ENCODE assay signal across 9 mouse cellular contexts in the genomic region with DNA sequence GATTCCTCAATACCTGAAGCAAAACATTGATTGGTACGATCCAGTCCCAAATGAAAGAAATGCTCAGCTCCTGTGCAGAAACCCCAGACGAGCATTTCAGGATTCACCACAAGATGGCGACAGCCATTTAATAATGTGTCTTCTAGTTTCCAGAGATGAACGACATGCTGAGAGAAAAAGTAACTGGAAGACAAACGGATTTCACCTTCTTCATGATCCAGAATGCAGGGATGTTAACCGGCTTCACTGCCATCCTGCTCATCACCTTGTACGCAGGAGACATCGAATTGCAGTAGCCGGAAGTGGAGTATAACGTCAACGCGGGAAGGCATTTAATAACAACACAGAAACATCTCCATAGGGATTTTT.
DNase-seq lines count a peak whose midpoint lies in the region; ATAC-seq and TF ChIP-seq lines count a peak whose summit lies in the region.
"Had no signal": no experiment of that assay in that cellular context is flagged by ENCODE, and none has a peak within 500 bp of the region (broad histone marks: within the 10 kb centered on the region; RNA-seq: fewer than 3 reads in every experiment).

No protein-coding gene starts in this region.

- in situ Hi-C loops in Patski (cut with MboI; ENCODE audit: low pct_unique_long_range_greater_than_20kb): loop anchor here (5.0 to 10.0 kb wide), 5 partner anchors 786 to 1871 kb away; a partner anchor contains a TSS

- CTCF ChIA-PET in Patski (lab: Charles Lee): interaction anchor here (0.9 to 1.2 kb wide), 6 partner anchors 8 to 1534 kb away, joined by 3 read pairs; no protein-coding TSS in a partner anchor

- WGBS in kidney, postnatal 0 days: 35% methylated on average over 12 of the region's 12 CpGs
- 49% methylated on average over 12 of the region's 12 CpGs for WGBS in liver, embryonic 14.5 days (ENCODE audit: insufficient replicate concordance)
- WGBS in olfactory bulb, adult 2 months: 27% methylated on average over 12 of the region's 12 CpGs

- H3K27me3 ChIP-seq in Patski: no peaks in the 10 kb centered on the region
- no peaks in the 10 kb centered on the region for H3K27me3 ChIP-seq in kidney, postnatal 0 days (ENCODE audit: insufficient read depth, low read length)
- no peaks in the 10 kb centered on the region for H3K27me3 ChIP-seq in liver, embryonic 14.5 days (ENCODE audit: control insufficient read depth, insufficient read depth, low read length)

- no peak for TF ChIP-seq POLR2A in olfactory bulb, adult 2 months (IDR thresholded peaks at IDR 0.05; ENCODE audit: insufficient read depth, low read depth, low read length)

- no peak for TF ChIP-seq EP300 in liver, embryonic 14.5 days (IDR thresholded peaks at IDR 0.05; ENCODE audit: low read depth)

- H3K4me2 ChIP-seq in kidney, postnatal 0 days (ENCODE audit: low read length): no peak overlapping the region; the same call in 1 of the 2 replicates
- no peak overlapping the region for H3K4me2 ChIP-seq in liver, embryonic 14.5 days (ENCODE audit: low read depth)

- no peaks in the 10 kb centered on the region for H3K36me3 ChIP-seq in kidney, postnatal 0 days (ENCODE audit: insufficient read depth, low read length)
- H3K36me3 ChIP-seq in liver, embryonic 14.5 days (replicated peaks; ENCODE audit: control insufficient read depth, insufficient read depth, low read depth): peaks cover 29% of the 10 kb centered on the region

- POLR2A ChIA-PET in Patski (lab: Charles Lee): no interaction called here

- H3K27ac ChIP-seq in kidney, postnatal 0 days: no peak overlapping the region
- no peak overlapping the region for H3K27ac ChIP-seq in liver, embryonic 14.5 days
- no peak overlapping the region for H3K27ac ChIP-seq in olfactory bulb, adult 2 months (ENCODE audit: insufficient read depth, low read depth, low read length)

- ATAC-seq in Patski: no peak
- no peak; the same call in 1 of the 2 replicates for ATAC-seq in kidney, postnatal 0 days (replicated peaks; ENCODE audit: low FRiP score, low read depth)
- no peak for ATAC-seq in liver, embryonic 14.5 days (ENCODE audit: insufficient read depth)

- H3K4me3 ChIP-seq in kidney, postnatal 0 days (replicated peaks; ENCODE audit: low read depth, low read length): no peak overlapping the region
- H3K4me3 ChIP-seq in liver, embryonic 14.5 days (ENCODE audit: insufficient read depth in 1 of 2, low read depth in 2 of 2, low read length in 2 of 2): no peak overlapping the region
- peak overlapping the region; percentile 39 for H3K4me3 ChIP-seq in olfactory bulb, adult 2 months (ENCODE audit: insufficient read depth, low read depth, low read length)
- H3K4me3 ChIP-seq: erythroblast, embryonic 14.5 days had no signal

- DNase-seq in 3T3-L1 (ENCODE audit: low read depth, low spot score) (peak; percentile 92), Patski (ENCODE audit: low read depth, low spot score) (peak; percentile 51)
- DNase-seq in cerebellum, postnatal 25 days: peak; percentile 83 to 91
- peak; percentile 6 to 23 for DNase-seq in gastrocnemius, adult 8-10 months (ENCODE audit: low spot score in 2 of 2)
- DNase-seq in kidney, postnatal 0 days (ENCODE audit: low spot score): peak; percentile 85
- DNase-seq in liver, embryonic 14.5 days (ENCODE audit: low read depth in 3 of 3, low spot score in 3 of 3): peak in 2 of 3 experiments; percentile 11 to 14
- DNase-seq in thymus, postnatal 25 days: peak; percentile 46

- H3K9me3 ChIP-seq in kidney, postnatal 0 days (replicated peaks; ENCODE audit: low read length): no peaks in the 10 kb centered on the region
- H3K9me3 ChIP-seq in liver, embryonic 14.5 days (ENCODE audit: control insufficient read depth, low read length): no peaks in the 10 kb centered on the region

- peak; percentile 95 for TF ChIP-seq CTCF in Patski (IDR thresholded peaks at IDR 0.05)
- peak; percentile 89 for TF ChIP-seq CTCF in kidney, postnatal 0 days (IDR thresholded peaks at IDR 0.05; ENCODE audit: low read depth)
- peak; percentile 55 for TF ChIP-seq CTCF in liver, embryonic 14.5 days (IDR thresholded peaks at IDR 0.05; ENCODE audit: low read depth)
- TF ChIP-seq CTCF in olfactory bulb, adult 2 months (IDR thresholded peaks at IDR 0.05; ENCODE audit: insufficient read depth, low read depth, low read length): no peak

- no peak overlapping the region for H3K9ac ChIP-seq in kidney, postnatal 0 days (ENCODE audit: low read depth, low read length)
- no peak overlapping the region for H3K9ac ChIP-seq in liver, embryonic 14.5 days (replicated peaks)

- H3K4me1 ChIP-seq in kidney, postnatal 0 days (replicated peaks; ENCODE audit: insufficient read depth, low read length): no peaks in the 10 kb centered on the region
- H3K4me1 ChIP-seq in liver, embryonic 14.5 days (replicated peaks; ENCODE audit: control insufficient read depth in 2 of 2, insufficient read depth in 2 of 2, low read length in 1 of 2): no peaks in the 10 kb centered on the region
- no peaks in the 10 kb centered on the region for H3K4me1 ChIP-seq in olfactory bulb, adult 2 months (ENCODE audit: control insufficient read depth, insufficient read depth, low read length)

Comparison
In these comparisons a context has a peak if more than half of its experiments do, and no peak if none do; other contexts are left out.
1. DNase-seq: peak in every context shown above with its lines; median percentile 92 in 3T3-L1; 87 in cerebellum, postnatal 25 days; 85 in kidney, postnatal 0 days; 51 in Patski; 46 in thymus, postnatal 25 days; 14 in gastrocnemius, adult 8-10 months; 12 in liver, embryonic 14.5 days.